Mouse (Mus musculus) bone marrow macrophage, adult 2 months (primary cell): ENCODE data around the gene Hdgf. TPM values are rescaled to one million over a fixed set of nuclear protein-coding genes. Genes with fewer than 3 reads are reported as not detected.

ENCODE experiments used
- H3K27ac ChIP-seq: 2 replicates; pipeline ENCODE4 v1.5.1; 2012; ENCODE audit warnings: low read depth, low read length; ENCODE audit not compliant: insufficient read depth
- H3K4me1 ChIP-seq: 2 replicates; pipeline ENCODE4 v1.6.1; 2012; ENCODE audit warnings: low read length; ENCODE audit not compliant: control insufficient read depth, insufficient read depth
- H3K4me3 ChIP-seq: 2 replicates; pipeline ENCODE4 v1.5.1; 2012; ENCODE audit warnings: mild to moderate bottlenecking, low read length, moderate library complexity; ENCODE audit not compliant: insufficient read depth
- CTCF ChIP-seq: IDR thresholded peaks from 2 replicates; pipeline ENCODE4 v1.5.1; 2012; ENCODE audit warnings: low read depth, mild to moderate bottlenecking, low read length, moderate library complexity
- POLR2A ChIP-seq: IDR thresholded peaks from 2 replicates; pipeline ENCODE4 v1.6.1; 2012; ENCODE audit warnings: mild to moderate bottlenecking, low read depth, low read length, borderline replicate concordance
- polyA plus RNA-seq: library from polyadenylated mRNA; stranded (reverse); fragments of >200 nt; gene quantifications from 2 replicates; pipeline ENCODE4 v1.2.4, GENCODE M21; 2012; ENCODE audit not compliant: missing spikeins, insufficient read depth, insufficient read length

The Hdgf gene
- polyA plus RNA-seq, 1 experiment = 170 TPM

- H3K4me3 ChIP-seq = no peak overlapping the region
- no peak for TF ChIP-seq POLR2A
- no peak for TF ChIP-seq CTCF
- H3K4me1 ChIP-seq = no peaks in the 10 kb centered on the region
- H3K27ac ChIP-seq = no peak overlapping the region
Measured at GRCm38 (mm10) chr3:87952440-87952839, 46.3 kb downstream of the Hdgf start.

DNA sequence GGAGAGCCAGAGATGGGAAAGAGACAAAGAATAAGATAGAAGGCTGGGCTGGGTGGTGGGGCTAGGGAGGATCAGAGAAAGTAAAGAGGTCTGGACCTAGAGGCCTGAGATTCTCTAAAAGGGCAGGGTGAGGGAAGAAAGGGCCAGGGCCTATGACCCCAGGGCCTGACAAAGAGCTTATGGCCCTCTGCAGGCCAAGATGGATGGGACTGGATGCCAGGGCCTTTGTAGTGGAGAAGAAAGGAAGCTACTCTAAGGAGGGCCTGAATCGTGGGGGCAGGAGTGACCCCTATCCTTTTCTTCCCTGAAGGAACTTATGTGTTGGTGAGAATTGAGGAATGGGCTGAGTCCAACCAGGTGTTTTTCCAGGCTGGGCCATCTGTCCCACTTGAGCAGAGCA, 51.9 kb downstream of the Hdgf start:
- Histone ChIP-seq H3K27ac (no peak overlapping the region), H3K4me3 (no peak overlapping the region), H3K4me1 (peaks cover 2% of the 10 kb centered on the region; the same call in 1 of the 2 replicates)
- TF ChIP-seq CTCF (no peak), POLR2A (no peak)

DNA sequence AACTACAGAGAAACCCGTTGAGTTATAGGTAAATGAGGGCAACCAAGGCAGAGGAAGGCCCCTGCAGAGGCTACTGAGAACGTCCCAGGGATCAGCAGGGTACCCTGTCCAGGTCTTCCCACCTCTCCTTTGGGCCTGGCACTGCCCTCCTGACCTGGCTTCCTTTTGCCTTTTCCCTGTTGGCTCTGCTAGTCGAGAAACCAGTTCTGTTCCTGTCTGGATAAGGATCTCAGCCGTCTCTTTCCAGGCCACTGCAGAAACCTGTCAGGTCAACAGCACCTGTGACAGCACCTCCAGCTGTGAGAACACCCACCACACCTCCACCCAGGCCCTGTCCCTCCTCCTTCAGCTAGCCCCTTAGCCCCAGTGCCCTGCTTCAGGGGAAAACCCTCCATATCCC, 52.4 kb downstream of the Hdgf start:
- peaks cover 2% of the 10 kb centered on the region; the same call in 1 of the 2 replicates for H3K4me1 ChIP-seq
- TF ChIP-seq CTCF (no peak), POLR2A (no peak)
- no peak overlapping the region for H3K4me3 ChIP-seq
- no peak overlapping the region for H3K27ac ChIP-seq

DNA sequence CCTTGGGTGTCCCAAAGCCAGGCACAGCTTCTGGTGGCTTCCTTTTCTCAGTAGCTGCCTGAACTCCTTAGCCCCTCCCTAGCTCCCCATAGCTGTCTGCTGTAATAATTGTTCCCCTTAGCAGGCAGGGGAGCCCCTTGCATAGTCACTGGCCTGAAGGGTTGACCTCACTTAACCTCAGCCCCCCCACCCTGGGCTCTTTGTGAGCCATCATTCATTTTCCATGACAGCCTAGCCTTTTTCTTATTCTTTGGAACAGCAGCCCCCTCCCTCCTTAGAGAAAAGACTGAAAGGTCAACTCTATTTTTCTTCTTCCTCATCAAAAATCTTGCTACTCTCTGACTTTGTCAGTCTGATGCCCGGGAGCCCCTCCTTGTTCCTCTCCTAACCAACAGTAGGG, 52.8 kb downstream of the Hdgf start:
- Histone ChIP-seq H3K27ac (no peak overlapping the region), H3K4me1 (peaks cover 2% of the 10 kb centered on the region; the same call in 1 of the 2 replicates), H3K4me3 (no peak overlapping the region)
- TF ChIP-seq CTCF (no peak), POLR2A (no peak)

- Histone ChIP-seq H3K4me1 (peaks cover 2% of the 10 kb centered on the region; the same call in 1 of the 2 replicates), H3K4me3 (no peak overlapping the region), H3K27ac (no peak overlapping the region)
- TF ChIP-seq CTCF (no peak), POLR2A (no peak)
Measured at GRCm38 (mm10) chr3:87959371-87959770, 53.2 kb downstream of the Hdgf start.

- TF ChIP-seq POLR2A (no peak), CTCF (no peak)
- no peak overlapping the region for H3K27ac ChIP-seq
- H3K4me1 ChIP-seq = peaks cover 2% of the 10 kb centered on the region; the same call in 1 of the 2 replicates
- peak overlapping the region; percentile 51 for H3K4me3 ChIP-seq
Measured at GRCm38 (mm10) chr3:87960191-87960585, 54.1 kb downstream of the Hdgf start.

GRCm38 (mm10) chr3:87960586-87961191, 54.6 kb downstream of the Hdgf start:
- peak overlapping the region; percentile 51 for H3K4me3 ChIP-seq
- H3K4me1 ChIP-seq = peaks cover 2% of the 10 kb centered on the region; the same call in 1 of the 2 replicates
- H3K27ac ChIP-seq = no peak overlapping the region
- TF ChIP-seq POLR2A (no peak), CTCF (peak; percentile 70)

Other genes starting within 250 kb of the Hdgf start
- not detected in 2 replicates for gene Lrrc71, start 157.7 kb upstream of the Hdgf start, polyA plus RNA-seq
- not detected in 2 replicates for gene Ntrk1, start 111.2 kb upstream of the Hdgf start, polyA plus RNA-seq
- gene Insrr, start 109.4 kb upstream of the Hdgf start, polyA plus RNA-seq = not detected in 2 replicates
- gene Pear1, start 82.0 kb upstream of the Hdgf start, polyA plus RNA-seq = not detected in 2 replicates
- not detected in 2 replicates for gene Sh2d2a, start 59.6 kb upstream of the Hdgf start, polyA plus RNA-seq
- gene Prcc, start 20.7 kb upstream of the Hdgf start, polyA plus RNA-seq = 31.2 and 34.8 TPM in 2 replicates
- 139 and 147 TPM in 2 replicates for gene Mrpl24, start 13.2 kb downstream of the Hdgf start, polyA plus RNA-seq
- 22.0 and 22.3 TPM in 2 replicates for gene Isg20l2, start 24.0 kb downstream of the Hdgf start, polyA plus RNA-seq
- gene Rrnad1, start 24.4 kb downstream of the Hdgf start, polyA plus RNA-seq = 17.8 and 23.3 TPM in 2 replicates
- not detected in 2 replicates for gene Crabp2, start 42.3 kb downstream of the Hdgf start, polyA plus RNA-seq
- 1.4 and 1.7 TPM in 2 replicates for gene Nes, start 64.8 kb downstream of the Hdgf start, polyA plus RNA-seq
- not detected in 2 replicates for gene Bcan, start 93.9 kb downstream of the Hdgf start, polyA plus RNA-seq
- not detected in 2 replicates for gene Hapln2, start 121.3 kb downstream of the Hdgf start, polyA plus RNA-seq
- 7.9 and 8.4 TPM in 2 replicates for gene Gpatch4, start 136.8 kb downstream of the Hdgf start, polyA plus RNA-seq
- gene Naxe, start 152.2 kb downstream of the Hdgf start, polyA plus RNA-seq = 76.1 and 83.0 TPM in 2 replicates
- gene Ttc24, start 172.0 kb downstream of the Hdgf start, polyA plus RNA-seq = not detected in 2 replicates
- 20.5 and 25.7 TPM in 2 replicates for gene Iqgap3, start 175.7 kb downstream of the Hdgf start, polyA plus RNA-seq
- gene Mef2d, start 236.1 kb downstream of the Hdgf start, polyA plus RNA-seq = 84.5 and 98.1 TPM in 2 replicates